Mouse (Mus musculus): ENCODE measurements around the gene Opn3. TPM values are rescaled to one million over a fixed set of nuclear protein-coding genes. Genes with fewer than 3 reads are reported as not detected.
A peak's percentile ranks its signal among the peaks of the same experiment; 100 is the strongest.

Gene Opn3
- polyA plus RNA-seq, 1 experiment from 2014 or later = 5.2 TPM

DNA sequence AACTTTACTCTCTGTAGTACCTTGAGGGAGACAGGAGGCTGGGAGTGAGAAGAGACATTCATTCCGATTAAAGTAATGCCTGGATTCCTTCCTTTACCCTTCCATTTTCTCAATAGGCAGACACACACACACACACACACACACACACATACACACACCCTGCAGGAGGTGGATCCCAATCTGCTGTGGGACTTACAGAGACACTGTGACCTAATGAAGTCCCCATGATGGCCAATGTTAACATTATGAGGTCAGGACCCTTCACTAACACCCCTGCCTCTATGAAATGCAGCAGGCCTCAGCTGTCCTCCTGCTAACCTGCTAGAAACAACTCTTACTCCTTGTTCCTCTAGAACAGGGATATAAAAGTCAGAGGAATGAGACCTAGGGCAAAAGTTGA is 5.7 kb upstream of the Opn3 start, which contains the start of gene Wdr64:
Gene Wdr64, plus strand, starts transcription at position 301 of the 400 bp plus-strand sequence.
- no peaks in the 10 kb centered on the region for H3K4me1 ChIP-seq (ENCODE audit: control insufficient read depth, insufficient read depth, low read length)
- no peaks in the 10 kb centered on the region for H3K27me3 ChIP-seq (ENCODE audit: control insufficient read depth, insufficient read depth, low read length)
- no peak within 1 kb of the TSS for H3K27ac ChIP-seq (ENCODE audit: low read length)
- no peak within 1 kb of the TSS for H3K9ac ChIP-seq (ENCODE audit: low read length)
- H3K4me2 ChIP-seq (ENCODE audit: low read depth, low read length) = no peak within 1 kb of the TSS
- H3K9me3 ChIP-seq (replicated peaks; ENCODE audit: control insufficient read depth, low read length) = no peaks in the 10 kb centered on the region
- 66% methylated on average over 1 of the region's 1 CpGs for WGBS
- H3K36me3 ChIP-seq (ENCODE audit: control insufficient read depth, insufficient read depth, low read length) = no peaks in the 10 kb centered on the region
- H3K4me3 ChIP-seq (replicated peaks; ENCODE audit: low read length) = no peak within 1 kb of the TSS
- ATAC-seq (ENCODE audit: insufficient read depth, low FRiP score) = no peak

GRCm38 (mm10) chr1:175693429-175693960 is 919 bp upstream of the Opn3 start:
- no peak for ATAC-seq (ENCODE audit: insufficient read depth, low FRiP score)
- H3K9ac ChIP-seq (ENCODE audit: low read length) = peak overlapping the region; percentile 59
- H3K27ac ChIP-seq (ENCODE audit: low read length) = peak overlapping the region; percentile 30

GRCm38 (mm10) chr1:175692997-175693361 is 403 bp upstream of the Opn3 start:
- H3K4me2 ChIP-seq (ENCODE audit: low read depth, low read length) = peak overlapping the region; percentile 59
- peak overlapping the region; percentile 59 for H3K9ac ChIP-seq (ENCODE audit: low read length)
- no peak for ATAC-seq (ENCODE audit: insufficient read depth, low FRiP score)
- 0% methylated on average over 17 of the region's 17 CpGs for WGBS
- H3K36me3 ChIP-seq (ENCODE audit: control insufficient read depth, insufficient read depth, low read length) = no peaks in the 10 kb centered on the region
- H3K27me3 ChIP-seq (ENCODE audit: control insufficient read depth, insufficient read depth, low read length) = no peaks in the 10 kb centered on the region
- H3K4me3 ChIP-seq (replicated peaks; ENCODE audit: low read length) = peak overlapping the region; percentile 64
- no peaks in the 10 kb centered on the region for H3K4me1 ChIP-seq (ENCODE audit: control insufficient read depth, insufficient read depth, low read length)
- H3K27ac ChIP-seq (ENCODE audit: low read length) = peak overlapping the region; percentile 30
- no peaks in the 10 kb centered on the region for H3K9me3 ChIP-seq (replicated peaks; ENCODE audit: control insufficient read depth, low read length)

More at GRCm38 (mm10) chr1:175693429-175693960, 919 bp upstream of the Opn3 start:
- Histone ChIP-seq H3K27me3 (ENCODE audit: control insufficient read depth, insufficient read depth, low read length) (no peaks in the 10 kb centered on the region), H3K4me1 (ENCODE audit: control insufficient read depth, insufficient read depth, low read length) (no peaks in the 10 kb centered on the region), H3K4me3 (replicated peaks; ENCODE audit: low read length) (peak overlapping the region; percentile 64), H3K9me3 (replicated peaks; ENCODE audit: control insufficient read depth, low read length) (no peaks in the 10 kb centered on the region), H3K36me3 (ENCODE audit: control insufficient read depth, insufficient read depth, low read length) (no peaks in the 10 kb centered on the region), H3K4me2 (ENCODE audit: low read depth, low read length) (peak overlapping the region; percentile 59)
- 29% methylated on average over 12 of the region's 12 CpGs for WGBS

DNA sequence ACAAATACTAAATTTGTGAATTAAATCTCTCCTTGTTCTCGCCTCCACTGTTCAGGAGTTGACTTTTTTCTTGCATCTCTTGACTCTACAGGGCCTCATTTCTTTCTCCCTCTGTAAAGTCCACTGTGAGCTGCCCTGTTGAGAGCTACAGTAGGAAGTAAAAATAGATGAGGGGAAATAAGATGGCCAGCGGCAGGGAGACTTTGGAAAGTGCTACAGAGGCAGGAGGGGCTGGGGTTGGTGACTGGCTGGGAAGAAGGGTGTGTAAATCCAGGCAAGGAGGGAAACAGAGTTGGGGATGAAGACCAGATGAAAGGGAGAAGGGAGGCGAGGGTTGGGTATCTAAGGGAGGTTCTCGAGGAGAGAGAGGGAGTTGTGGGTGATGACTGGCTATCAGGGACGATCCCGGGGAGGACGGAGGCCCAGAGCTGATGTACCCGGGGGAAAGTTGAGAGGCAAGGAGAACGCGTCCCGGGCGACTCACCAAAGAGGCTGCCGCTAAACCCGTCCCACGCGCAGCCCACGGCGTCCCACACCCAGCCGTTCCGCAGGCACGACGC is 810 bp downstream of the Opn3 start:
- peak overlapping the region; percentile 83 for H3K9ac ChIP-seq (ENCODE audit: low read length)
- WGBS = 1% methylated on average over 22 of the region's 22 CpGs
- H3K36me3 ChIP-seq (ENCODE audit: control insufficient read depth, insufficient read depth, low read length) = no peaks in the 10 kb centered on the region
- H3K4me3 ChIP-seq (replicated peaks; ENCODE audit: low read length) = peak overlapping the region; percentile 64
- H3K4me1 ChIP-seq (ENCODE audit: control insufficient read depth, insufficient read depth, low read length) = no peaks in the 10 kb centered on the region
- no peaks in the 10 kb centered on the region for H3K27me3 ChIP-seq (ENCODE audit: control insufficient read depth, insufficient read depth, low read length)
- no peak for ATAC-seq (ENCODE audit: insufficient read depth, low FRiP score)
- peak overlapping the region; percentile 71 for H3K4me2 ChIP-seq (ENCODE audit: low read depth, low read length)
- peak overlapping the region; percentile 75 for H3K27ac ChIP-seq (ENCODE audit: low read length)
- H3K9me3 ChIP-seq (replicated peaks; ENCODE audit: control insufficient read depth, low read length) = no peaks in the 10 kb centered on the region

- no peaks in the 10 kb centered on the region for H3K4me1 ChIP-seq (ENCODE audit: control insufficient read depth, insufficient read depth, low read length)
- no peaks in the 10 kb centered on the region for H3K9me3 ChIP-seq (replicated peaks; ENCODE audit: control insufficient read depth, low read length)
- no peak overlapping the region for H3K4me2 ChIP-seq (ENCODE audit: low read depth, low read length)
- ATAC-seq (ENCODE audit: insufficient read depth, low FRiP score) = no peak
- H3K27ac ChIP-seq (ENCODE audit: low read length) = no peak overlapping the region
- 67% methylated on average over 6 of the region's 6 CpGs for WGBS
- no peak overlapping the region for H3K9ac ChIP-seq (ENCODE audit: low read length)
- H3K4me3 ChIP-seq (replicated peaks; ENCODE audit: low read length) = no peak overlapping the region
- no peaks in the 10 kb centered on the region for H3K36me3 ChIP-seq (ENCODE audit: control insufficient read depth, insufficient read depth, low read length)
- H3K27me3 ChIP-seq (ENCODE audit: control insufficient read depth, insufficient read depth, low read length) = no peaks in the 10 kb centered on the region
These were observed 11.6 kb downstream of the Opn3 start for GRCm38 (mm10) chr1:175680995-175681394.

GRCm38 (mm10) chr1:175677459-175677858 is 15.1 kb downstream of the Opn3 start:
- no peak overlapping the region for H3K4me3 ChIP-seq (replicated peaks; ENCODE audit: low read length)
- H3K9me3 ChIP-seq (replicated peaks; ENCODE audit: control insufficient read depth, low read length) = no peaks in the 10 kb centered on the region
- H3K9ac ChIP-seq (ENCODE audit: low read length) = no peak overlapping the region
- WGBS = 69% methylated on average over 6 of the region's 6 CpGs
- no peak overlapping the region for H3K4me2 ChIP-seq (ENCODE audit: low read depth, low read length)
- no peaks in the 10 kb centered on the region for H3K36me3 ChIP-seq (ENCODE audit: control insufficient read depth, insufficient read depth, low read length)
- ATAC-seq (ENCODE audit: insufficient read depth, low FRiP score) = no peak
- H3K27me3 ChIP-seq (ENCODE audit: control insufficient read depth, insufficient read depth, low read length) = no peaks in the 10 kb centered on the region
- H3K4me1 ChIP-seq (ENCODE audit: control insufficient read depth, insufficient read depth, low read length) = no peaks in the 10 kb centered on the region
- no peak overlapping the region for H3K27ac ChIP-seq (ENCODE audit: low read length)

GRCm38 (mm10) chr1:175675116-175675515 is 17.5 kb downstream of the Opn3 start:
- H3K36me3 ChIP-seq (ENCODE audit: control insufficient read depth, insufficient read depth, low read length) = no peaks in the 10 kb centered on the region
- no peak overlapping the region for H3K4me2 ChIP-seq (ENCODE audit: low read depth, low read length)
- 88% methylated on average over 6 of the region's 6 CpGs for WGBS
- no peak overlapping the region for H3K4me3 ChIP-seq (replicated peaks; ENCODE audit: low read length)
- no peak for ATAC-seq (ENCODE audit: insufficient read depth, low FRiP score)
- no peaks in the 10 kb centered on the region for H3K27me3 ChIP-seq (ENCODE audit: control insufficient read depth, insufficient read depth, low read length)
- H3K9ac ChIP-seq (ENCODE audit: low read length) = no peak overlapping the region
- H3K27ac ChIP-seq (ENCODE audit: low read length) = no peak overlapping the region
- H3K9me3 ChIP-seq (replicated peaks; ENCODE audit: control insufficient read depth, low read length) = no peaks in the 10 kb centered on the region
- H3K4me1 ChIP-seq (ENCODE audit: control insufficient read depth, insufficient read depth, low read length) = no peaks in the 10 kb centered on the region

DNA sequence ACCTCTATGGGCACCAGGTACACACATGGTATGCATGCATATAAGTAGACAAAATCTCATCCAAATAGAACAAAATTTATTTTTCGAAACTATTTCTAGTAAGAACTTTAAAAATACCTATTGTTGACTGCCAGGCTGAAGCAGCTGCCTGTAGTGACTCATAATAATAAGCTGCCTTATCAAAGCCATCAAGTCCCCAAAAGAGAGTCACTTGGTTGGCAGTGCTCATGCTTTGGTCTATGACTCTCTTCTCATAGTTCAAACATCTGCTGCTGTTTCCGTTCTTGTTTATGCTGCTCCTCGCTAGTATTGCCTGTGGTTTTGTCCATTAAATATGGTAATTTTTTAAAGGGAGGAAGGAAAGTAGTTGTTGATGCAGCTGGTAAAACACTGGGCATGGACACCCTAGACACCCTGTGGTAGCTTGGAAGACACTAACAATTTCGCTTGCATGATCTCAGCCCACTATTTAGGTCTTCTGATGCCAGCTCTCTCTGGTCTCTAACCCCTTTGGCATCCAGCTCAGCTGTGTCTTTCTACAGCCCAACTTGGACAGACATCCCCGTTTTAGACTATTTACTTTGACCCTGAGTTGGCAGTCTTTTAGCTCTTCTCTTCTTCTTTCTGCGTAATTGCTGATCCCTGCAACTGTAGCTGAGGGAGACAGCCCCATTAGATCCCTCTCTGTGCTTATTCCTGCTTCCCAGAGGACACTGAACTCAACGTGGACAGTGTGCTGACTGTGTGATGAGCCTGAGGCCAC is 18.8 kb downstream of the Opn3 start:
- WGBS = 73% methylated on average over 7 of the region's 7 CpGs

DNA sequence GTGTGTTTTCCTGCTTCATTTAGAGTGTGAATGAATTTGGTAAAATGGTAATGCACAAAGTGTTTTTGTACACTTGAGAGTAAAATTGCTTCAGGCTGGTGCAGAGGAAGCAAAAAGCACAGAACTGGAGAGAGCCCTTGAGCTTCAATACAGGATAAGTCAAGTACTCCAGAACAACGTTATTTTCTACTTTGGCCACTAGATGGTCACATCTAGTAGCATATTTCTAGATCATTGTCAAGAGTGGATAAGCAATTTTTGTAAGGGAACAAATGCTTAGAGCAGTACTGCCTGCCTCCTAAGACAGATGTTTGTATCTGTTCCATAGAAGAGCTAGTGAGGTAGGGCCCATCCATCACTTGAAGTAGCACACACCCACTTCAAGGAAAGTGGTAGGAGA is 20.9 kb downstream of the Opn3 start:
- H3K27ac ChIP-seq (ENCODE audit: low read length) = no peak overlapping the region
- no peaks in the 10 kb centered on the region for H3K4me1 ChIP-seq (ENCODE audit: control insufficient read depth, insufficient read depth, low read length)
- no peak overlapping the region for H3K4me2 ChIP-seq (ENCODE audit: low read depth, low read length)
- no peak overlapping the region for H3K4me3 ChIP-seq (replicated peaks; ENCODE audit: low read length)
- no peak overlapping the region for H3K9ac ChIP-seq (ENCODE audit: low read length)
- ATAC-seq (ENCODE audit: insufficient read depth, low FRiP score) = no peak
- 20% methylated on average over 1 of the region's 1 CpGs for WGBS
- H3K9me3 ChIP-seq (replicated peaks; ENCODE audit: control insufficient read depth, low read length) = no peaks in the 10 kb centered on the region
- no peaks in the 10 kb centered on the region for H3K36me3 ChIP-seq (ENCODE audit: control insufficient read depth, insufficient read depth, low read length)
- no peaks in the 10 kb centered on the region for H3K27me3 ChIP-seq (ENCODE audit: control insufficient read depth, insufficient read depth, low read length)

More for the DNA sequence above, 18.8 kb downstream of the Opn3 start:
- Histone ChIP-seq H3K9me3 (replicated peaks; ENCODE audit: control insufficient read depth, low read length) (no peaks in the 10 kb centered on the region), H3K27ac (ENCODE audit: low read length) (no peak overlapping the region), H3K4me3 (replicated peaks; ENCODE audit: low read length) (no peak overlapping the region), H3K4me2 (ENCODE audit: low read depth, low read length) (no peak overlapping the region), H3K4me1 (ENCODE audit: control insufficient read depth, insufficient read depth, low read length) (no peaks in the 10 kb centered on the region), H3K9ac (ENCODE audit: low read length) (no peak overlapping the region), H3K36me3 (ENCODE audit: control insufficient read depth, insufficient read depth, low read length) (no peaks in the 10 kb centered on the region), H3K27me3 (ENCODE audit: control insufficient read depth, insufficient read depth, low read length) (no peaks in the 10 kb centered on the region)
- no peak for ATAC-seq (ENCODE audit: insufficient read depth, low FRiP score)
